Mouse (Mus musculus) CD4-positive, CD25-positive, alpha-beta regulatory T cell (primary cell): ENCODE data around the gene Acap1. TPM values are rescaled to one million over a fixed set of nuclear protein-coding genes. Genes with fewer than 3 reads are reported as not detected.

Source experiments
- polyA plus RNA-seq: library from polyadenylated mRNA; unstranded; fragments of 100-300 nt; shearing (Covaris generic); gene quantifications from one replicate; pipeline ENCODE4 v1.2.1, GENCODE M21; 2017

Acap1 gene
- 552 TPM for polyA plus RNA-seq

DNA sequence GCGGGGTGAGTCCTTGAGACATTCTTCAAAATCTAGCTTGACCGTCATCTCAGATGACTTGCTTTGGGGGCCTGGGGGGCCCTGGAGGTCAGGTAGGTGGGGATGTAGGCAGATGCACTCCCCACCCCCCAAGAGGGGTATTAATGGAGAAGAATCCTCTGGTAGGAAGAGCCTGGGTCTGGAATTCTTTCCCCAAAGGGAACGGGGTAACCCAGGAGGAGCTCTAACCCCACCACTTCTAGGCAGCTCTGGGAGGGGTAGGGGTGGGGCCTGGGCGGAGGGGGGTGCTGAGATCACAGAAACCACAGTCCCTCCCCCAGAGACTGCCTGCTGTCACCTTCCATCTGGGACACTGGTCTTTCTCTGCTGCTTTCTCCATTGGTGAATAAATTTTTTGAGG, at the start of gene Acap1:
Gene Acap1 (minus strand): TSS at position 249 of the 400 bp plus-strand sequence.

DNA sequence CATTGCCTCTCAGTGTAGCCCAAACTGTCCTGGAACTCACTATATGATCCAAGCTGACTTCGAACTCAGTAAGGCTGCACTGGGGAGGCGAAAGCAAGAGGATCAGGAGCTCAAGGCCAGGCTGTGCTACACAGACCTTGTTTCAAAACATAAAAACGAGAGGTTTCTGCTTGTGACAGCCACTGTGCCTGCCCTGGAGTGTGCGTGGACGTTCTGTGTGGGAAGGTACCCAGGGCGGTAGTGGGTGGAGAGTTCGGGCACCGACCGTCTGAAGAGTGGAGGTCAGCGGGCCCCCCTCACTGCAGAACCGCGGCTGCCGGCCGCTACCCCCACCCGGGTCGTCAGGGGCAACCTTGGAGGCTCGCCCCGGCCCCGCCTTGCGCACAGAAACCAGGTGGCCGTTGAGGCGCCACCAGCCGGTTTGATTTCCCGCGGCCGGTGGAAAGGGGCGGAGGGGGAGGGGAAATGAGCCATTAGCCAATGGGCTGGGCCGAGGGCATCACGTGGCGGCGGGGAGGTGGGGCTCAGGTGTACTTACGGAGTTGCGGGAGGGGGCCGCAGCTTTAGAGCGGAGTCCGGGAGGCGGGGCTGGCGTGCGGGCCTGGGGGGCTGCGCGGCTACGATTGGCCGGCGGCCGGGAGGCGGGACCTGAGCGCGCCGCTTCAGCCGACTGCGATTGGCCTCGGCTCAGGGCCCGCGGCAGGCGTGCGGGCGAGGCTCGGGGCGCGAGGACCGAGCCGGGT, 40.0 kb upstream of the Acap1 start, which contains the start of gene Ybx2:
Gene Ybx2 (plus strand): TSS at position 660 of the 743 bp plus-strand sequence.

DNA sequence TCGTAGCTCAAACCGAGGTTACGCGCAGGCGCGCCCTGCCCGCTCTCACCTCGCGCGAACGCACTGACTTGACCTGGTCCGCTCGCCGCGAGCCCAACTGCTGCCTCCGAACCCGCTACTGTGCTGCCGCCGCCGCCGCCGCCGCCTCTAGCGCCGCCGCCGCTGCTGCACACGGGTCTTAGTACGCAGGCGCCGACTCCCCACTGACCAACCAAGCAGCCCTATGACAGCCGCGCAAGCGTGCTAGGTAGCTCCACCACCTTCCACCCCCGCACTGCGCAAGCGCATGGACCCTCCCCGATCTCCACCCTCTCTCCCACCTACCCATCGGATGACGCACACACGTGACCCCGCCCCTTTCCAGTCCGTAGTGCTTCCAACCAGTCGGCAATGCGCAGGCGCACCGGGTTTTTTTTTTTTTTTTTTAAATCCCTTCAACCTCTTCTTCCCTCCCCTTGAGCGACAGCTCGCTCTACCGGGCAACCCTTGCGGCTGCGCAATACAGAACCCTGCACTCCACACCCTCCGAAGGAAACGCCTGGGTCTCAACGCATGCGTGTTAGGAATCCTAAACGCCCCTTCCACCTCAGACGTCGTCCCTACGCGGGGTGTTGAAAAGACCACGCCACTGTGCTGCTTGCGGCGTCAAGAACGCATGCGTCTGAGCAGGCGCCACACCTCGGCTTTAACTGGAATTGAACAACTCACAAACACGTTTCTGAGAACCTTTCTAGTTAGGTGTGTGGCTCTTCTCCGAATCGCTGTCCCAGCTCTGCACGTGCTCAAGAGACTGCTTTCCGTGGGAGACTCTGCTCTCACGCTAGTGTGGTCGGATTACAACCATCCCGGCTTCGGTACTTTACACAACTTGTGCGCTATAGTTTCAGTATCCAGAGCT, 26.0 kb upstream of the Acap1 start, which contains the start of gene Eif5a:
Gene Eif5a (minus strand): TSS at position 845 of the 898 bp plus-strand sequence.

DNA sequence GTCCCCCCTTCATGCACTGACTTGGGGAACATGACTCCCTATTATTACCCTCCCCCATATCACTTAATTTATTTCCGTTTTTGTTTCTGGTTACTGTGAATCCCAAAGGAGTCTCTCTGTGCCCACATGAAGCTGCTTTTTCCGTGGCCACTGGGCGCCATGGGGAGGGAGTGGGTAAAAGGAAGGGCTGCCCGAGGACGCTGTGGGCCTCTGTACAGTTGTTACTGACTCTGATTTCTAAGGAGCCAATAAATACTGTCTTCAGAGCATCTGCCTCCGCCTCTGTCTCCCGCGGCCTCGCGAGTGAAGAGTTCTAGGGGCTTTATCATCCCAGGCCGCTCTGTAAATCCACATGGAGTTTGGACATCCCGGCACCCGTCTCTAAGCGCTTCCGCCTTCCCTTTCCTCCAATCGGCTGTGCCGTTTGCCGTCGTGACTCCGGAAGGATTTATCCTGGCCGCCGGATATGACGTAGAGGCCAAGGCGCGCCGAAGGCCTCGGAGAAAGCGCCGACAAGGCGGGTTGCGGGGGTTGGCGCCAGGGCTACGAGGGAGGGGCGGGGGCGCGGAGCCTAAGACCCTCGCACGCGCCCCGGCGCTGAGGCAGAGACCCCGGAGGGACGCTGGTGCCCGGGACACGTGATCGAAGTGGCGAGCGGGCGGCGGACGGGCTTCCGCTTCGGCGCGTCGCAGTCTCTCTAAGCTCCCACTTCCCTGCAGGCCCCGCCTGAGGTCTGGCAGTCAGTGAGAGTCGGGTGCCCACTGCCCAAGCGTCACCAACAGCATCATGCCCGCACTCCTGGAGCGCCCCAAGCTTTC, 18.4 kb upstream of the Acap1 start, which contains the start of gene Gps2:
Gene Gps2 (plus strand): TSS at position 335 of the 818 bp plus-strand sequence.

DNA sequence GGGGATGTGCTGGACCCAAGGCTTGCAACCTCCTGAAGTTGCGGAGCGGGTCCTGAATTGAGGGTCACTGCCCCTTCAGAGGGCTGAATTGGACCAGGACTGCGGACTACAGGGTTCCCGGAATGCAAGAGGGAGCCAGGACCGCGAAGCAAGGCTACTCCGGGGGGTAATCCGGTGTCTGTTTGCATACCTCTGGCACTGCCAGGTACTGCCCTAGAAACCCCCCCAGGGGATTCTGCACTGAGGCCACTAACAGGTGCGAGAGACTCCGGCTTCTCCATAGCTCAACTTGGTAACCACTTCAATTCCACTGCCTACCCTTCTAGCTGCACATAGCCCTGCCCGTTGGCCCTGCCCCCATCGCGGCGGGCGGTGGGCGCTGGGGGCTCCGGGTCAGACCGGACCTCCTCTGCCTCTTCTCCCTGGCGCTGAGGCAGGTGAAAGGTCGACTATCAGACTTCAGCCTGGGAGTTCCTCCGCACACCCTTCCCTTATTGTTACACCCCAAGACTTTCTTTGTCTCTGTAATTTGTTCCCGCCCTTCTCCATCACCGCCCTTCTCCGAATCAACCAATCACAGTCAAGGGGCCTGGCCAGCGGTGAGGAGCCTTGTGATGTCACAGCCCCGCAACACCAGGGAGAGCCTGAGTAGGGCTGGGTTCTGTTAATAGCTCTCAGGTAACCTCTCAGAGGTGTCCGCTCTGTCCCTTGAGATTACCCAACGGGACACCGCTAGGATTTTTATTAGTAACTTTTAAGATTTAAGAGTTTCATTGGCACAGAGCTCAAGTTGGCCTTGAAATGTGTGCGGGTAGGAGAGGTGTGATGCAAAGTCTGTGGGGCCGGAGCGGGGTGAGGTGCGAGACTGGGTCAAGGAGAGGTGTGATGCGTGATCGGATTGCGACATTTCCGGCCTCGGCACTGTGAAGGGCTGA, 5.4 kb upstream of the Acap1 start, which contains the start of the genes 2810408A11Rik and Neurl4:
Gene 2810408A11Rik (minus strand): TSS at position 517 of the 935 bp plus-strand sequence.
Gene Neurl4 (plus strand): TSS at position 602 of the 935 bp plus-strand sequence.

DNA sequence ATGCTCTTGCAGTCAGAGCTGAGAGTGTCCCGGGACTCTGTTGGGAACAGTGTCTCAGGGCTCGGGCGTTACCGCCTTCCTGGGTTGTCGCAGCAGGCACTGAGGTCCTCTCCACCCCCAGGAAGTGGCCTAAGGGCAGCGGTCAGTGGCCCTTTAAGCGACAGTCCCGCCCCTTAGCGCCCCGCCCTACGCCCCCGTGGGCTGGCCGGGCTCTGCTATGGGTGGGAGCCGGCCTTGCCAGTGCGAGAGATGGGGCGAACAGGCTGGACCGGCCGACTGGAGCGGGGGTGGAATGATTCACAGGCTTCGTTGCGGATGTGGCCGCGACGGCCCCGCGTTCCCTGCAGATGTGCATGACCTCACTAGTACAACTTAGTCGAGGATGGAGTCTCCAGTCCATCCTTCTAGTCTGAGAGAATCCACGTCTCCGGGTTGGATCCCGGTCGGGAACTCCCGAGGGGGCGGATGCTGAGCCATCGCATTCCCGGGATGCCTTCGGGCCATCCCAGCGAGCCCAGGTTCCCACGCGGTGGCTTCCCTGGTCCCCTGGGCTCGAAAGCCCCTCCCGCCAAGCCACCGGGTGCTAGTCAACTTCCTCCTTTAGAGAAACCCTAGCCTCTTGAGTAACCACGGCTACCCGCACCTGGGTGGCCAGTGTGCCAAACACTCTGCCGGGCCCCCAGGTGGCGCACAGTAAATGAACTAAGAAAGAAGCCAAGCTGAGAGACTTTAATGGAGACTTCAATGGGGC, 14.3 kb downstream of the Acap1 start, which contains the start of gene Kctd11:
Gene Kctd11 (minus strand): TSS at position 554 of the 751 bp plus-strand sequence.

DNA sequence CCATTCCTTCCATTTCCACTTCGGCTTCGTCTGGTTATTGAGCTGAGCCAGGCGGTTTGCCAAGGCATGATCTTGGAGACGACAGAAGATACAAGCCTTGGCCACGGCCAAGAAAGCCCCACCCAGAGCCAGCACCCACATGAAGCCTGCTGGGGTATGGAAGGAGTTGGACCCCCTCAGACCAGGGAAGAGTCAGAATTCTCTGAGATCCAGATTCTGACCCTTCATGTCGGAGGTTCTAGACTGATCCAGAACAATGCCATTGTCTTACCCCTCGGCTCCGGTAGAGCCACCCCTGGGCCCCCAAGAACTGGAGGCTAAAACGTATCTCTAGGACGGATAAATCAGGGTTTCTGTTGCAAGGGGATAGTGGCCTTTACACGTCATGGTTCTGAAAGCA, 17.5 kb downstream of the Acap1 start, which contains the start of gene Tmem95:
Gene Tmem95 (minus strand): TSS at position 141 of the 400 bp plus-strand sequence.

DNA sequence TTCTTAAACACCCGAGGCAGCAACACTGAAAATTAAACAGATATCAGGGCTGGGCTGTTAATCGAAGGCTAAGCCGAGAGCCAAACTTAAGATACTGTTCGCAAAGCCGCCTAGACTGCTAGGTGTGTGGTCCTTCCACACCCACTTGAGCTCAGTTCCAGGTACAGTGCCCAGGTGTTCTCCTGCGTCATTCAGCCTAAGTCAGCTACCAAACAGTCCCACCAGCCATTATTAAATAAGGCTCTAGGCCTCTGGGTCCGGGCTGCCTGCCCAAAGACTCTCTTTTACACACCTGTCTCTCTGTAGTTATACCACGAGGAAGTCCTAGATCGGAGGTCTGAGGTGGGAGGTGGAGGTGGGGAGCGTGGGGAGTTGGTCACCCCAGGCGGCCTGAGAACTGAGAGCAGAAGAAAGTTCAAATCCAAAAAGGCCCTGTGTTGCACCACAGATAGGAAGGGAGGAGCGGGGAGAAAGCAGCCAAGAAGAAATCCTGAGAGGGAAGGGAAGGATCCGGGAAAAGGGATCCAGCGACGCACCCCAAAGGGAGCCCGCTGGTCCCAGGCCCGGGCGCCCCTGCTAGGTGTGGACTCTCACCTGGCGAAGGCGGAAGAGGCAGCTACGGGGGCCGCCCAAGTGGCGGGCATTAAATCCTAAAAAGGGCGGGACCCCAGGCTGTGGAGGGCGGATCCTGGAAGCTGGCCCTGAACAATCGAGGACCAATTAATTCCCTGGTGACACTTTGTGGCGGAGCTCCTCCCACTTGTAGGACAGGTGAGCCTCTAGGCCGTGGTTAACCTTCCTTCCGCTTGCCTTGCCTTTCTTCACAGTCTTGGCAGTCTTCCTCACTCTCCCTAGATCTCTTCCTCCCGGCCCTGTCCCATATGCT, 37.0 kb downstream of the Acap1 start, which contains the start of gene Tnk1:
Gene Tnk1 (minus strand): TSS at position 618 of the 886 bp plus-strand sequence.

DNA sequence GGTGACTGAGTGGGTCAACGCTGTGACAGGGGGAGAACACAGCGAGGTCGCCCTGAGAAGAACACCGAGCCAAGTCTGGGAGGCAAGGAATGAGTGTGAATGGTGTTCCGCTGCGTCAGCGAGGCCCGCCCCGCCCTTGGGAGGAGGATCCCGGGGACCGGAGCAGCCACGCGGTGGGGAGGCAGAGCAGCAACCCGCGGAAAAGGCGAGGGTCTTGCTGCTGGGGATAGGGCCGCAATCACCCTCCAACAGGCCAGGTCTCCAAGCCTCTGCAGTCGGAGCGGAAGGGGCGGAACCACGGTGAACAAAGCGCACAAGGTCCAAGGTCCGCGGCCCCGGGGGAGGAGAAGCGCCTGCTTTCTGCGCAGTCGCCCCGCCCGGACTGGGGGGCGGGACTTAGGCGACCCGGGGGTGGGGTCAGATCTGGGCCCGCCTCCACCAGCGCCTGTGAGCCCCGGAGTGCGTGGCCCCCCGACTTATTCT, 49.1 kb downstream of the Acap1 start, which contains the start of gene Plscr3:
Gene Plscr3 (plus strand): TSS at position 179 of the 483 bp plus-strand sequence.

DNA sequence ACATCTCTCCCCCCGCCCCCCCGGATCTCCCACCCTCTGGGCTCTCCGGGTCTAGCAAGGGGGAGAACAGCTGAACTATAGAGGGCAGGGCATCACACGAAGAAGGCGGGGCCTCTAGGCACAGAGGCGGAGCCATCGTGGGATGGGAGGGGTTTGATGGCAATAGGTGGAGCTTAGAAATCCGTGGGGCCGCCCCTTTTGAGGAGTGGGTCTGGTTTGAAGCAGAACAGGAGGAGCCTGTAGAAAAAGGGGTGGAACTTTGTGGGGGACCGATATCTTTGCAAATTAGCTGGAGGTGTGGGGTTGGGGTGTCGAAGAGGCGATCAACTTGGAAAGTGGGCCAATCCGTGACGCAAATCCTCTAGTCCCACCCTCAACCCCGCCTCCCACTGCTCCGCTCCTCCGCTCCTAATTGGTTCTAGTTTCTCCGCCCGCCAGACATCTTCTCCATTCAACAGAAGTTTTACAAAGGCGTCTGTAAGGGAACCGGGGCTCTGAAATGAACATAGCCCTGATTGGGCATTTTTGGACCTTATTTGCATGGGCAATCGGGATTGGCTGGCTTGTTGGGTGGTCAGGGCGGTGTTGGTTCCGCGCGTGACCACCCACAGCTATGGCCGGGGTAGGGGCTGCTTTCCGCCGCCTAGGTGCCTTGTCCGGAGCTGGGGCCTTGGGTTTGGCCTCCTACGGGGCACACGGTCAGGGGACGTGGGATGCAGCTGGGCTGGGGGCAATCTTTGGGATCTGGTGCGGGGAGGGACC, 57.2 kb downstream of the Acap1 start, which contains the start of gene Tmem256:
Gene Tmem256 (plus strand): TSS at position 563 of the 762 bp plus-strand sequence.

DNA sequence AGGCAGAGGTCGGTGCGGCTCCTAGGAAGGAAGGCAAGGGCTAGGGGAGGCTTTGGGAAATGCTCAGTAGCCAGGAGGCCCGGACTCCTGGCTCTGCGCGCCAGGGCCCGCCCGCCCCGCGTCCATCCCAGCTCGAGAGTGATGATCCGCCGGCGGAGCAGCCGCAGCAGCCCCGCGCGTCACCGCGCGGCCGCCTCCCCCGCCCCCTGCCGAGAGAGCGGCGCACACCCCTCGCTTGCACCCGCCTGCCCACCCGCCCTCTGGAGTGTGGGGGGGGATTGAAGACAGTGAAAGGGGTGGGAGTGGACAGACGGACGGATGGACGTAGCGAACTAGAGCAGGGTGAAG, 57.8 kb downstream of the Acap1 start, which contains the start of gene Nlgn2:
Gene Nlgn2 (minus strand): TSS at position 181 of the 348 bp plus-strand sequence.

Other genes with a start within 250 kb of the Acap1 start
- gene Sox15, start 240.2 kb downstream of the Acap1 start, polyA plus RNA-seq: not detected
- 66.0 TPM for gene Mpdu1, start 232.9 kb downstream of the Acap1 start, polyA plus RNA-seq
- gene Cd68, start 229.4 kb downstream of the Acap1 start, polyA plus RNA-seq: 4.3 TPM
- gene Eif4a1, start 223.1 kb downstream of the Acap1 start, polyA plus RNA-seq: 654 TPM
- gene Senp3, start 213.5 kb downstream of the Acap1 start, polyA plus RNA-seq: 43.8 TPM
- not detected for gene Tnfsf13, start 209.8 kb downstream of the Acap1 start, polyA plus RNA-seq
- not detected for gene Tnfsf12, start 199.7 kb downstream of the Acap1 start, polyA plus RNA-seq
- gene Tnfsfm13, start 199.4 kb downstream of the Acap1 start, polyA plus RNA-seq: not detected
- gene Polr2a, start 136.9 kb downstream of the Acap1 start, polyA plus RNA-seq: 50.4 TPM
- gene Slc35g3, start 133.6 kb downstream of the Acap1 start, polyA plus RNA-seq: 0.12 TPM
- gene Zbtb4, start 129.6 kb downstream of the Acap1 start, polyA plus RNA-seq: 5.5 TPM
- gene Chrnb1, start 99.6 kb downstream of the Acap1 start, polyA plus RNA-seq: 3.7 TPM
- not detected for gene Fgf11, start 93.7 kb downstream of the Acap1 start, polyA plus RNA-seq
- not detected for gene Tmem102, start 89.9 kb downstream of the Acap1 start, polyA plus RNA-seq
- not detected for gene Gm39566, start 80.2 kb downstream of the Acap1 start, polyA plus RNA-seq
- gene Spem2, start 77.1 kb downstream of the Acap1 start, polyA plus RNA-seq: not detected
- not detected for gene Spem1, start 73.4 kb downstream of the Acap1 start, polyA plus RNA-seq
- 0.85 TPM for gene Nlgn2, start 57.8 kb downstream of the Acap1 start, polyA plus RNA-seq
- 77.8 TPM for gene Tmem256, start 57.0 kb downstream of the Acap1 start, polyA plus RNA-seq
- 32.7 TPM for gene Plscr3, start 49.2 kb downstream of the Acap1 start, polyA plus RNA-seq
- not detected for gene Tnk1, start 36.8 kb downstream of the Acap1 start, polyA plus RNA-seq
- gene Tmem95, start 17.5 kb downstream of the Acap1 start, polyA plus RNA-seq: not detected
- 1.3 TPM for gene Kctd11, start 14.1 kb downstream of the Acap1 start, polyA plus RNA-seq
- gene 2810408A11Rik, start 5.4 kb upstream of the Acap1 start, polyA plus RNA-seq: 4.4 TPM
- gene Neurl4, start 5.5 kb upstream of the Acap1 start, polyA plus RNA-seq: 7.7 TPM
- 203 TPM for gene Gps2, start 18.3 kb upstream of the Acap1 start, polyA plus RNA-seq
- 1,414 TPM for gene Eif5a, start 26.4 kb upstream of the Acap1 start, polyA plus RNA-seq
- not detected for gene Ybx2, start 40.3 kb upstream of the Acap1 start, polyA plus RNA-seq
- gene Slc2a4, start 52.6 kb upstream of the Acap1 start, polyA plus RNA-seq: not detected
- not detected for gene Cldn7, start 69.2 kb upstream of the Acap1 start, polyA plus RNA-seq
- gene Ctdnep1, start 85.6 kb upstream of the Acap1 start, polyA plus RNA-seq: 60.1 TPM
- 67.1 TPM for gene Elp5, start 87.0 kb upstream of the Acap1 start, polyA plus RNA-seq
- gene Gabarap, start 95.6 kb upstream of the Acap1 start, polyA plus RNA-seq: 380 TPM
- gene Phf23, start 100.2 kb upstream of the Acap1 start, polyA plus RNA-seq: 88.2 TPM
- 32.1 TPM for gene Dvl2, start 105.1 kb upstream of the Acap1 start, polyA plus RNA-seq
- gene Acadvl, start 119.9 kb upstream of the Acap1 start, polyA plus RNA-seq: 110 TPM
- gene Dlg4, start 121.4 kb upstream of the Acap1 start, polyA plus RNA-seq: 6.1 TPM
- not detected for gene Asgr1, start 158.5 kb upstream of the Acap1 start, polyA plus RNA-seq
- not detected for gene Asgr2, start 197.1 kb upstream of the Acap1 start, polyA plus RNA-seq
- not detected for gene Mgl2, start 234.8 kb upstream of the Acap1 start, polyA plus RNA-seq